Comparison of ENCODE assay signal across 10 mouse cellular contexts in genomic region chr9:58672474-58672873, GRCm38 (mm10).
DNase-seq lines count a peak whose midpoint lies in the region; ATAC-seq and TF ChIP-seq lines count a peak whose summit lies in the region.
"Had no signal": no experiment of that assay in that cellular context is flagged by ENCODE, and none has a peak within 500 bp of the region (broad histone marks: within the 10 kb centered on the region; RNA-seq: fewer than 3 reads in every experiment).

No protein-coding gene starts in this region.

- 40% methylated on average over 4 of the region's 4 CpGs for WGBS in limb, embryonic 14.5 days
- 45% methylated on average over 4 of the region's 4 CpGs for WGBS in limb, embryonic 10.5 days

- no peak overlapping the region for H3K4me2 ChIP-seq in limb, embryonic 14.5 days (replicated peaks; ENCODE audit: low read depth, low read length, severe bottlenecking)

- H3K9me3 ChIP-seq in limb, embryonic 14.5 days (ENCODE audit: control insufficient read depth, low read length), result no peaks in the 10 kb centered on the region
- no peaks in the 10 kb centered on the region for H3K9me3 ChIP-seq in limb, embryonic 10.5 days (replicated peaks)
- H3K9me3 ChIP-seq: megakaryocyte, embryonic 14.5 days had no signal

- no peak overlapping the region for H3K9ac ChIP-seq in limb, embryonic 14.5 days (ENCODE audit: low read depth, low read length, severe bottlenecking)

- no peaks in the 10 kb centered on the region for H3K36me3 ChIP-seq in limb, embryonic 14.5 days (ENCODE audit: control insufficient read depth, insufficient read depth, low read length)
- H3K36me3 ChIP-seq in limb, embryonic 10.5 days, result no peaks in the 10 kb centered on the region

- ATAC-seq in limb, embryonic 14.5 days (ENCODE audit: low FRiP score, low read depth), result no peak
- ATAC-seq in monocyte, adult 5-6 weeks (replicated peaks; ENCODE audit: insufficient number of reproducible peaks, low FRiP score, low TSS enrichment, poor library complexity, severe bottlenecking), result no peak

- no peak overlapping the region for H3K4me3 ChIP-seq in limb, embryonic 14.5 days (replicated peaks; ENCODE audit: low read length)
- no peak overlapping the region for H3K4me3 ChIP-seq in limb, embryonic 10.5 days
- no peak overlapping the region for H3K4me3 ChIP-seq in brown adipose tissue, adult 24 weeks (ENCODE audit: insufficient read depth, low read depth, low read length)
- H3K4me3 ChIP-seq: megakaryocyte, embryonic 14.5 days had no signal

- DNase-seq in limb, embryonic 14.5 days (ENCODE audit: low spot score), result peak; percentile 62
- no peak for DNase-seq in limb, embryonic 10.5 days (ENCODE audit: low spot score)
- DNase-seq in heart, postnatal 4 days, result peak; percentile 58
- DNase-seq in ovary, postnatal 36 days (ENCODE audit: low spot score), result peak; percentile 16
- DNase-seq in layer of hippocampus, postnatal 10 days (ENCODE audit: low spot score in 2 of 2), result no peak
- no peak for DNase-seq in cerebellum, adult 9-11 months
- DNase-seq: thymus, adult 18-20 months had no signal

- peak overlapping the region; percentile 13; the same call in 1 of the 2 replicates for H3K27ac ChIP-seq in limb, embryonic 14.5 days (replicated peaks; ENCODE audit: low read depth, low read length)
- H3K27ac ChIP-seq in limb, embryonic 10.5 days, result no peak overlapping the region
- 0 out of 2 replicates have a peak overlapping the region, but pooled peaks have one; percentile 14 for H3K27ac ChIP-seq in brown adipose tissue, adult 24 weeks (replicated peaks; ENCODE audit: low read depth, low read length)

- TF ChIP-seq POLR2A in limb, embryonic 14.5 days (IDR thresholded peaks at IDR 0.05; ENCODE audit: borderline replicate concordance, extremely low read depth, insufficient read depth, insufficient read length), result no peak

- peaks cover 12% of the 10 kb centered on the region for H3K4me1 ChIP-seq in limb, embryonic 14.5 days (ENCODE audit: control insufficient read depth, insufficient read depth, low read length)
- H3K4me1 ChIP-seq in limb, embryonic 10.5 days, result peaks cover 12% of the 10 kb centered on the region
- H3K4me1 ChIP-seq in brown adipose tissue, adult 24 weeks (ENCODE audit: control insufficient read depth, insufficient read depth, insufficient read length, low read length), result 0 out of 2 replicates have a peak, but pooled peaks cover 2% of the 10 kb centered on the region
- H3K4me1 ChIP-seq: megakaryocyte, embryonic 14.5 days had no signal

- H3K27me3 ChIP-seq in limb, embryonic 14.5 days (ENCODE audit: control insufficient read depth, insufficient read depth, low read length), result no peaks in the 10 kb centered on the region
- no peaks in the 10 kb centered on the region for H3K27me3 ChIP-seq in limb, embryonic 10.5 days (ENCODE audit: low read depth, poor library complexity, severe bottlenecking)

Comparison
In these comparisons a context has a peak if more than half of its experiments do, and no peak if none do; other contexts are left out.
1. DNase-seq: peak in limb, embryonic 14.5 days (single experiment), heart, postnatal 4 days (single experiment) and ovary, postnatal 36 days (single experiment); none in limb, embryonic 10.5 days (single experiment), layer of hippocampus, postnatal 10 days (0 of 2) and cerebellum, adult 9-11 months (single experiment).